Mouse (Mus musculus) brain, embryonic 18.5 days (tissue): ENCODE measurements around the gene Cdkal1.

Experiments used
- DNase-seq: peaks from one replicate; pipeline ENCODE4 v3.0.0-alpha.2; 2012; ENCODE audit warnings: low read depth, low spot score

Gene Cdkal1

DNA sequence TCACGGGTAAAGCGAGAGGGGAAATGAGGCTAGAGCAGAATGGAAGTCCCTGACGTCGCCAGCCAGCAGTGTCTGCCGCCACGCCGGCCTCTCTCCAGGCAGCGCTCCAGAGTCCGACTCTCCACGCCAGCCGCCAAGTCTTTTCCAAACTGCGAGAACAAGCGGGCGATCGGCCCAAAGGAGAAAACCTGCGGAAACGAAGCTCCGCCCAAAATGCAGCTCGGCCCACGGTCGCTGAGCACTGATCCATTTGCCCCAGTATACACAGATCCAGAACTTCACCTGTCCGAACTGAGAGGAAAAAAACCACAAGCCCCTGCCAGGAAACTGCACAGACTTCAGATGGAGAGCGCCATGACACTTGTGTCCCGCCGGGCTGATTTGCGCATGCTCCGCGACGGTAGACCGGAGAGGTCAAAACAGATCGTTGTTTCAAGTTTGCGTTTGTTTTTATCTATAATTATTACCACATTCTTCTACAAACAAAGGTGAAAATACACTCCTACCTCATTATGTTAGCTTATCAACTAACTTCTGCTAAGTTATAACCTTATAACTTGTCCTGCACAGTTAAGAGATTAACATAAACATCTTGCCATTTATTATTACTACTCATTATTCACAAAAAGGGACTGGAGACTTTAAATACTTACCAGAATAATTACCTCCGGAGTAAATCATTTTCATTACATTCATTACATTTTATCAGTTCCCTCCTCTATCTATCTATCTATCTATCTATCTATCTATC is at the start of gene Cdkal1:
Gene Cdkal1, minus strand, starts transcription at position 394 of the 751 bp plus-strand sequence.
- DNase-seq: peak; percentile 73

DNA sequence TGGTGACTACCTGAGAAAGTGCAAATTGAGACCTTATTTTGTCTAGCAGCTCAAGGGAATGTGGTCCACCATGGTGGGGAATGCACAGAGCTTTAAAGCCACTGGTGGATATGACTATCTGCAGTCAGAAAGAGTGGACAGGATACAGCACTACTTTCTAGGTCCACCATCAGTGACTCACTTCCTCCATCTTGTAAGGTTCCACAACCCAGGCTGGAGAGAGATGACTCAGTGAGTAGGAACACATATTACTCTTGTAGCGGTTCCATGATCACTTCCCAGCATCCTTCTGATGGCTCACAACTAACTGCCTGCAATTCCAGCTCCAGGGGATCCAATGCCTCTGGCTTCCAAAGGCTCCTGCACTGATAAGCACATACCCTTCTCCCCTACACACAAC is 47.9 kb upstream of the Cdkal1 start:
- no peak for DNase-seq

GRCm38 (mm10) chr13:29902676-29903075 is 47.2 kb upstream of the Cdkal1 start:
- no peak for DNase-seq

- no peak for DNase-seq
Observed at GRCm38 (mm10) chr13:29901641-29902040, 46.2 kb upstream of the Cdkal1 start.

- DNase-seq: no peak
Observed at GRCm38 (mm10) chr13:29866780-29867179, 11.3 kb upstream of the Cdkal1 start.

DNA sequence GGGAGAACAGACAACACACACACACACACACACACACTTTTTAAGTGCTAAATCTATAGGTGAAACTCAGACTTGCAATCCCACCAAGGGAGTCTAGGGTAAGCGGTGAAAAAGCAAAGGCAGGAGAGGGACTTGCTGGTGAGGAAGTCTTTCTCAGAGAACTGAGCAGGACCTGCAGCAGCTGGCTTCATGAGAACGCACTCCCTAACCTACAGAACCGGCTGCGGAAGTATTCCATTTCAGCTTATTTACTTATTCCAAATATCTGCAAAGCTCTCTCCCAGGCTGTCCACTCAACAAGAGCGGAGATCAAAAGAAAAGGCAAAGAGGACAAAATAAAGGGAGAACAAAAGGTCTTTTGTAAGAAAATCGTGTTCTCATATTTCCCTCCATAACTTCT is 8.9 kb upstream of the Cdkal1 start:
- DNase-seq: no peak

DNA sequence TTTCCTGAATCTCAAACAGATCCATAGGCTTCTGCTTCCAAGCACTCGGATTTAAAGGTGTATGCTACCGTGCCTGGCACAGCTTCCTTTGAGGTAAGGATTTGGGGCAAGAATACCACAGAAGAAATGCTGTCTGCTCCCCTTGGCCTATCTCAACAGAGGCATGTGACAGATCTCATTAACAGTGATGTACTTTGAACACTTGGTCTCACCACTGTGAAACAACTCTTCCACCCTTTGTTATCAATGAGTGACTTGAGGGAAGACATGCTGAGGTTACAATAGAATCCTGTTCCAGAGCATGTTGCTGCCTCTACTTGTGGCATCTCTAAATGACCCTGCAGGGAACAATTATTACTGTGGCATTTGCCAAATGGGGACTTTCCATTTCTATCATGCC is 4.6 kb upstream of the Cdkal1 start:
- DNase-seq: no peak

GRCm38 (mm10) chr13:29857436-29857835 is 2.0 kb upstream of the Cdkal1 start:
- no peak for DNase-seq

GRCm38 (mm10) chr13:29854876-29855275 is 598 bp downstream of the Cdkal1 start:
- DNase-seq: no peak

- DNase-seq: no peak
Observed at GRCm38 (mm10) chr13:29838409-29839047, 16.9 kb downstream of the Cdkal1 start.

GRCm38 (mm10) chr13:29835170-29835569 is 20.3 kb downstream of the Cdkal1 start:
- DNase-seq: no peak

GRCm38 (mm10) chr13:29833751-29834150 is 21.7 kb downstream of the Cdkal1 start:
- no peak for DNase-seq

GRCm38 (mm10) chr13:29831126-29831525 is 24.3 kb downstream of the Cdkal1 start:
- no peak for DNase-seq

DNA sequence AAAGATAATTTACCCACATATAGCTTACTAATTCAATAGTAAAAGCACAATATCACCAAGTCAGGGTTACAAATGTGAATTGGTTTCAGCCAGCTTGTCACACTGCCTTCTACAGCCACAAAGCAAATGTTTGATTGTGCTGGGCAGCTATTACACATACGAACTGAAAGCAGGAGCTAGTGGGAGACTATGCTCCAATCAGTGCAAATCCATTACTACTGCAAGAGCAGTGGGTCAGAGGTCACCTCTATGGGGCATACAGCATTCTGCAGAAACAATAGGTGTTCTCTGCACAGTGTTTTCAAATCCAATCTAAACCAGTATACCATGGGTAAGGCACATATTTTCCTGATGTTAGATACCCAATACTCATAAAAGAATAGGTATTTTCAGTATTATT is 27.4 kb downstream of the Cdkal1 start:
- DNase-seq: no peak

DNA sequence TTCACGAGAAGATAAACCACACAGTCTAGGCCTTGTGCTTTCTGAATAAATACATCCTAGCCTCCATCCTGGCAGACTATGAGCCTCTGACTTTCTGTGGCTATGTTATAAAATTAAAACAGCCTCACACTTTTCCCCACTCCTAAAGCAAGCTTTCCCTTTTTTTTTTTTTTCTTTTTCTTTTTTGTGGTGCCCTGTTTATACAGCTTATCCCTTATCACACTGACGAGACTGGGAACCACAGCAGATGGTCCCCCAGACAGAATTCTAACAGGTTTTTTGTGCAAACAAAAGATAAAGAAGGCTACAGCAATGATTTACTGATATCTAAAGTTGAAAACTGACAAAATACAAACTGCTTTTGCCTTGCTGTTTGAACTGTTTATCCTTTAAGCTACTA is 29.0 kb downstream of the Cdkal1 start:
- DNase-seq: no peak

GRCm38 (mm10) chr13:29826041-29826440 is 29.4 kb downstream of the Cdkal1 start:
- DNase-seq: no peak

DNA sequence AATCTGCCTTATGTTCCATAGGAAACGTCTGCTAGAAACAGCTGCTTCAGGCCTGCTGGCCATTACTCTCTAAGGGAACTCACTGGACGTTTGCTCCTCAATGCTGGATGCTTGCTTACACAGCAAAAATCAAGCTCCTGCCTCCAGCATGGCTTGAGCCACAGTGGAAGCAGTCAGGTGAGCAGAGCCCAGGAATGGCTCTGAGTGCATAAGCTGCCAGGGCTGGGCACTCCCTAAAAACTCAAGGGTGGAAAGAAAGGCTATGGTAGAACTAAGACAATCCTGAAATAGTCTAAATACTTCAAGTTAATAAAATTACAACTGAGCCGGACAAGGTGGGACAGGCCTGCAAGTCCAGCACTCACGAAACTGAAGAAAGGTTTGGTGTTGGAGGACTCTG is 30.7 kb downstream of the Cdkal1 start:
- no peak for DNase-seq

- DNase-seq: no peak
Observed at GRCm38 (mm10) chr13:29824326-29824725, 31.1 kb downstream of the Cdkal1 start.

DNA sequence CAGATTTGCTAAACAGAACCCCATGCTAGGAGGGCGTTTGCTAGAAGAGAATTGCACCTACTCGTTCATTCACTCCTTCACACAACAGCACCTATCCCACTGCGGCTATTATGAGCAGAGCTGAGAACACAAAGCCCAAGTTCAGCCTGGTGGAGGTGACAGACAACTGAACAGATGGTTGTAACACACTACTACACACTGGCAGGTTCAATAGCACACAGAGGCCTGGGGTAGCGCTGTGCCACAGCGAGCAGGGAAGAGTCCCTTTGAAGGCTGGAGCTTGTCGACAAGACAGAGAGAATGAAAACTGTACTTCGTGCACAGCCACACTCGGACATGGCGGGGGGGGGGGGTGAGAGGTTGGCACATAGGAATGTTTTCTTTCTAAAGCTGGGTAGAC is 31.6 kb downstream of the Cdkal1 start:
- DNase-seq: no peak

- no peak for DNase-seq
Observed at GRCm38 (mm10) chr13:29823487-29823886, 32.0 kb downstream of the Cdkal1 start.

GRCm38 (mm10) chr13:29819910-29820583 is 35.4 kb downstream of the Cdkal1 start:
- DNase-seq: no peak

GRCm38 (mm10) chr13:29819147-29819546 is 36.3 kb downstream of the Cdkal1 start:
- no peak for DNase-seq

GRCm38 (mm10) chr13:29818314-29818713 is 37.2 kb downstream of the Cdkal1 start:
- no peak for DNase-seq
